Mouse (Mus musculus) testis, adult 2 months (tissue): ENCODE results near the gene Ggn.
"Not testable (repeated sequence)": the region's sequence is repeated elsewhere in the genome, so short reads cannot be mapped to it uniquely, and the experiment has no call there.

Source experiments
- CTCF ChIP-seq: fragments of 200-500 bp; IDR thresholded peaks from 2 replicates; pipeline ENCODE4 v1.5.1; 2012; ENCODE audit warnings: low read depth, mild to moderate bottlenecking, inconsistent platforms, low read length, moderate library complexity; ENCODE audit not compliant: control insufficient read depth, insufficient read depth, insufficient replicate concordance
- POLR2A ChIP-seq: fragments of 200-500 bp; IDR thresholded peaks from 2 replicates; pipeline ENCODE4 v1.6.1; 2012; ENCODE audit warnings: low read depth, mild to moderate bottlenecking, inconsistent platforms, low read length, moderate library complexity; ENCODE audit not compliant: control insufficient read depth

- not testable (repeated sequence) for TF ChIP-seq CTCF, POLR2A
Observed at GRCm38 (mm10) chr7:29211013-29211412, 41.0 kb downstream of the Ggn start.
